Mouse (Mus musculus): ENCODE measurements around the gene Esp4.
"Not testable (repeated sequence)": the region's sequence is repeated elsewhere in the genome, so short reads cannot be mapped to it uniquely, and the experiment has no call there.

Gene Esp4

DNA sequence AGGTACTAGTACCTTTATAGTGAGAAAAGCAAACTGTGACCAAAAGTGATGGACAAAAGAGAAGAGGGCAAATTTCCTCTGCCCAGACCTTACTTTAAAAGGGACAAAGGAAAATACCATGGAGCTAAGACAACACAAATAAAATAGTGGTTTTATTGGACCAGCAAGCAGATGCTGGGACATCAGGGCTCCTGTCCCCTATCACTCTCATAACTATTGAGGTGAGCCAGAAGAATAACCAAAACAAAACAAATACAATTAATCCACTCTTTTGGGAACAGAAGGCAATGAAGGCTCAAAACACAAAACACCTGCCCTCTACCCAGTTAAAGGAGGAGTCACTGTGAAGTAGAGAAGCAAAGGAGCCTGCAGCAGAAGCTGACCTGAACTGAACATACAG lies at the start of gene Esp4:
TSS of gene Esp4 (plus strand) at position 301 of the 400 bp plus-strand sequence.
- DNase-seq (ENCODE audit: low read depth, low spot score): no peak

DNA sequence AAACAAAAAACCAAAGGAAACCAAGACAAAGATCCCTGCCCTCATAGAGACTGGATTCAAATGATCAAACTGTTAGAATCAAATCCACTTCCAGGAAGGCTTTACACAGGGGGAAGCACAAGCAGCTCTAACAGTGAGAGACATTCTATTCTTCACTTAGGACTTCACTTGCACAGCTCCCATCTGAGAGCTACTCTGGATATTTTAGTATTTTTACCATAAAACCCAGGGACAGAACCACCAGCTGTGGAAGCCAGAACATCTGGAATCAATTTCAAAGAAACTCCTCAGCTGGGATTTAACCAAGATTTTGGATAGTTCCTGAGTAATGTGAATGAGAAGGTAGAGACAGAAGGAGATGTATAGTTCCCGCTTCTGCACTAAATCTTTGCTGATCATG lies 44.9 kb upstream of the Esp4 start:
- DNase-seq (ENCODE audit: low read depth, low spot score): no peak

DNA sequence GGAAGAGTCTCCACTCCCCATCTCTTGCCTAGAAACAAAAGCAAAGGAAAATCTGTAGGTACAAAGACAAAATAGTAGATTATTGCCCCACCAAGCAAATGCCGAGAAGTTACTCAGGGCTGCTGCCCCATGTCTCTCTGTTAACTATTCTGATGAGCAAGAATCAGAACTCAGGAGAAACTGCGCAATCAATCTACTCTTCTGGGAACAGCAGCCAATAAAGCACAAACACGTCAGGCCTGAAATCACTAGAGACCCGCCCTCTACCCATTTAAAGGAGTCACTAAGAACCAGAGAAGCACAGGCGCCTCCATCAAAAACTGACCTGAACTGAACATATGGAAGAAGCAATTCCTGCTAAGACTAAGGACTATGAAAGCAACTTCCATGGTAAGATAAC lies 37.2 kb upstream of the Esp4 start, which contains the start of gene Esp6:
TSS of gene Esp6 (plus strand) at position 301 of the 400 bp plus-strand sequence.
- DNase-seq (ENCODE audit: low read depth, low spot score): no peak

DNA sequence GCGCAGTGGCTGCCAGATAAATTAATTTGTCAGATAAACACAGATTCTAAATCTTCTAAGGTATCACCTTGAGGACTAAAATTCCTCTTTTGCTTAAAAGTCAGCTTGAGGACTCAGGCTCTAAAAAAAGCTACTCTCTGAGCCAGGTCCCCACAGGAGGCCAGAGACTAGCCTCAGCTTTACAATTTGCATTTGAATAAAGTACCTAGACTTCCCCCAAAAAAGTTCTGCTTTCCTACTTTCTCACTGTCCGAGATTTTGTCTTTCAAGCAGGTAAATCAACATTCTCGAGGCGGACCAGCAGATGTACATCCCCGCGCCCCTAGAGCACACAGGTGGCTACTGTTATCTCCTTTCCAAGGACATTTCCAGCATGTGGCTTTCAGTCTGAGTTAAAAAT lies 14.5 kb upstream of the Esp4 start:
- not testable (repeated sequence) for DNase-seq (ENCODE audit: low read depth, low spot score)

DNA sequence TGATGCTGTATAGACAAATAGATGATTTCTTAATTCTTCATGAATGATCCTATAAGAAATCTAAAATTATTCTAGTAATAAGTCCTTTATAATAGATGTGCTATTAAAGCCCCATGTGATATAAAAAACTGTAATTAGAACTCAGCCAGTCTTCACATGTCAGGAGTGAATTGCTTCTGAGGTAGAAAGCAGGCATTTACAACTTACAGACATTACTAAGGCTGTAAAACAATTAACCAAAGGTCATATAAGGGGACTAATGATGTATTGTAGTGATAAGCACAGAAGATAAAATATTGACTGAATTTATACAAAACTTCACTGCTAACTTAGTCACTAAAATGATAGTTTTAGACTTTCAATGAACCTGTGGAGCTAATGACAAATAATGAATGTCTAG lies 7.1 kb upstream of the Esp4 start:
- no peak for DNase-seq (ENCODE audit: low read depth, low spot score)

DNA sequence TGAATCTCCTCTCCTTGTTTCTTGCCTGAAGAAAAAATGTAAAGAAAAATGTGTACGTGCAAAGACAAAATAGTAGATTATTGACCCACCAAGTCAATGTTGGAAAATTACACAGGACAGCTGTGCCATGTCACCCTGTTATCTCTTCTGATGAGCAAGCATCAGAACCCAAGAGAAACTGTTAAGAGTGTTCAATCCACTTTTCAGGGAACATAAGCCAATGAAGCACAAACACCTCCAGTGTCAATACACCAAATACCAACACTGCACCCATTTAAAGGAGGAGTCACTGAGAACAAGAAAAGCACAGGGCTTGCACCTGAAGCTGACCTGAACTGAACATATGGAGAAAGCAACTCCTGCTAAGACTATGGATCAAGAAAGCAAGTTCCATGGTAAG lies 33.4 kb downstream of the Esp4 start, which contains the start of gene Esp3:
TSS of gene Esp3 (plus strand) at position 301 of the 400 bp plus-strand sequence.
- not testable (repeated sequence) for DNase-seq (ENCODE audit: low read depth, low spot score)
